Mouse (Mus musculus): ENCODE measurements around the gene Btbd35f24.
"Not testable (repeated sequence)": the region's sequence is repeated elsewhere in the genome, so short reads cannot be mapped to it uniquely, and the experiment has no call there.

Btbd35f24 gene

DNA sequence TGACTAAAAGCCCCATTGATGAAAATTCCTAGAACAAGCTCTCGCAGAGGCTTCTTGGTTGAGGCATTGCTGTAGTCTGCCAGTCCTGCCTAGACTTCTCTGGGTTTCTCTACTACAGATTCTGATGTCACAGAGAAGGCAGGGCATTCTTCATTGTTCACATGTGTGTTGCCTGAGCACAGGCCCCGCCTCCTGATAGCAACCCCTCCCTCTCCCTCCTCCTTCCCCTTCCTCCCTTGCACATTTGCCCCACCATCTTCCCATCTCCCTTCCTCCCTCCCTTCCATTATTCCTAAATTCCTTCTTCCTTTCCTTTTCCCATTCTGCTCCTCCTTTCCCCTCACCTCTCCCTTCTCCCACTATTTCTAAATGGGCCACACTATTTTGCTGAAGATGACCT, at the start of gene Btbd35f24:
Gene Btbd35f24 (minus strand): TSS at position 101 of the 400 bp plus-strand sequence.
- DNase-seq (ENCODE audit: low spot score): not testable (repeated sequence)

All from layer of hippocampus, adult 9-10 months (tissue).